Mouse (Mus musculus): ENCODE measurements at regions not wholly inside any gene's neighbourhood (a gene's known extent, or its start where the extent isn't known, plus 50 kb on each side); places are given as distances from the start of the nearest gene placed in this dataset.

- Histone ChIP-seq H3K36me3 (replicated peaks) (no peaks in the 10 kb centered on the region), H3K27me3 (ENCODE audit: insufficient read depth, low read length) (no peaks in the 10 kb centered on the region), H3K4me1 (ENCODE audit: insufficient read depth, low read depth, low read length) (no peaks in the 10 kb centered on the region), H3K9me3 (replicated peaks) (no peaks in the 10 kb centered on the region; the same call in 1 of the 2 replicates), H3K4me3 (ENCODE audit: low read depth, low read length) (no peak overlapping the region)
- DNase-seq (ENCODE audit: low spot score) (no peak), ATAC-seq (ENCODE audit: extremely low read depth, insufficient number of reproducible peaks, low FRiP score, poor library complexity, severe bottlenecking) (no peak)
- no peak for TF ChIP-seq CTCF (IDR thresholded peaks at IDR 0.05; ENCODE audit: low read depth, low read length)
- TF ChIP-seq TAL1 (conservative IDR thresholded peaks at IDR 0.05; ENCODE audit: low read depth, low read length): no peak
- TF ChIP-seq GATA1 (IDR thresholded peaks at IDR 0.05; ENCODE audit: borderline replicate concordance, low read length): no peak
- TF ChIP-seq POLR2AphosphoS5 (IDR thresholded peaks at IDR 0.05; ENCODE audit: insufficient replicate concordance, low read depth, low read length): no peak
- TF ChIP-seq GATA2 (IDR thresholded peaks at IDR 0.05; ENCODE audit: borderline replicate concordance, low read depth, low read length): no peak
These were observed 337.9 kb upstream of the Eif4g2 start for GRCm38 (mm10) chr7:111420698-111421097.

DNA sequence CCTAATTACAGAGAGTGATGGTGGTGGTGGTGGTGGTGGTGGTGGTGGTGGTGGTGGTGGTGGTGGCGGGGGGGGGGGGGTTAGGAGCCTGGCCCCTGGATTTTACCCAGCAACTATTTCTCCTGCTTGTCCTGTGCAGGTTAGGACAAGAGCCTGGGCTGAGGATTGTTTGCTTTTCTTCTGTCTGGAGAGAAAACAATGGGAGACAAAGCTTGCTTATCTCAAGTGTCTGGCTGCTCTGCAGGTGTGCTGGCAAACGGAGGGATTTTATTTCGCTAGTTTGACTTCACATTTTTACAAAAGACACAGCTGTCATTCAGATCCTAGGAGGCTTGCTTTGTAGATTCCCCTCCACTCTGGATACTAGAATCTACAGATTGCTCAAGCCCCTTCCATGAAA, 334.9 kb upstream of the Eif4g2 start:
- no peaks in the 10 kb centered on the region for H3K4me1 ChIP-seq (ENCODE audit: insufficient read depth, low read depth, low read length)
- TF ChIP-seq TAL1 (conservative IDR thresholded peaks at IDR 0.05; ENCODE audit: low read depth, low read length): no peak
- TF ChIP-seq GATA1 (IDR thresholded peaks at IDR 0.05; ENCODE audit: borderline replicate concordance, low read length): no peak
- TF ChIP-seq POLR2AphosphoS5 (IDR thresholded peaks at IDR 0.05; ENCODE audit: insufficient replicate concordance, low read depth, low read length): no peak
- TF ChIP-seq CTCF (IDR thresholded peaks at IDR 0.05; ENCODE audit: low read depth, low read length): no peak
- TF ChIP-seq GATA2 (IDR thresholded peaks at IDR 0.05; ENCODE audit: borderline replicate concordance, low read depth, low read length): no peak
- no peak for DNase-seq (ENCODE audit: low spot score)
- H3K4me3 ChIP-seq (ENCODE audit: low read depth, low read length): no peak overlapping the region
- H3K36me3 ChIP-seq (replicated peaks): no peaks in the 10 kb centered on the region
- no peak for ATAC-seq (ENCODE audit: extremely low read depth, insufficient number of reproducible peaks, low FRiP score, poor library complexity, severe bottlenecking)
- H3K9me3 ChIP-seq (replicated peaks): no peaks in the 10 kb centered on the region; the same call in 1 of the 2 replicates
- no peaks in the 10 kb centered on the region for H3K27me3 ChIP-seq (ENCODE audit: insufficient read depth, low read length)

DNA sequence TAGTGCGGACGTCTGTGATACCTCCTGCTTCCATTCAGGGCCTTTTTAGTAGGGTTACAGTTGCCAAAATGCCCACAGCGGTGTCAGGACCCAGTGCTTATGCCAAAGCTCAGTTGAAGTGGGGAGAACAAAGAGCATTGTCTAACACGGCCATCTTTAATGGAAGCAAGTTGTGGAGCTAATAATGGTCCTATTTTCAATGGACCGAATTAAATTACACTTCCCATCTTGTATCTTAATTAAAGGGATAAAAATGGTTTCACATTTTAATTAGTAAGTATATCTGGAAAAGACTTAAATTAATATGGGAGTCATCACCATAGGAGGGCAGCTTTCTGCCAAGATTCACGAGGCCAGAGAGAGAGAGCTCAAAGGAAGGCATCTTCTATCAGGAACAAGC, 333.2 kb upstream of the Eif4g2 start:
- H3K36me3 ChIP-seq (replicated peaks): no peaks in the 10 kb centered on the region
- H3K4me1 ChIP-seq (ENCODE audit: insufficient read depth, low read depth, low read length): no peaks in the 10 kb centered on the region
- no peak for ATAC-seq (ENCODE audit: extremely low read depth, insufficient number of reproducible peaks, low FRiP score, poor library complexity, severe bottlenecking)
- H3K9me3 ChIP-seq (replicated peaks): no peaks in the 10 kb centered on the region; the same call in 1 of the 2 replicates
- no peak overlapping the region for H3K4me3 ChIP-seq (ENCODE audit: low read depth, low read length)
- no peak for DNase-seq (ENCODE audit: low spot score)
- TF ChIP-seq POLR2AphosphoS5 (IDR thresholded peaks at IDR 0.05; ENCODE audit: insufficient replicate concordance, low read depth, low read length) (no peak), TAL1 (conservative IDR thresholded peaks at IDR 0.05; ENCODE audit: low read depth, low read length) (no peak), GATA2 (IDR thresholded peaks at IDR 0.05; ENCODE audit: borderline replicate concordance, low read depth, low read length) (no peak), CTCF (IDR thresholded peaks at IDR 0.05; ENCODE audit: low read depth, low read length) (no peak), GATA1 (IDR thresholded peaks at IDR 0.05; ENCODE audit: borderline replicate concordance, low read length) (no peak)
- H3K27me3 ChIP-seq (ENCODE audit: insufficient read depth, low read length): no peaks in the 10 kb centered on the region

- H3K4me1 ChIP-seq (ENCODE audit: insufficient read depth, low read depth, low read length): no peaks in the 10 kb centered on the region
- no peak overlapping the region for H3K4me3 ChIP-seq (ENCODE audit: low read depth, low read length)
- H3K27me3 ChIP-seq (ENCODE audit: insufficient read depth, low read length): no peaks in the 10 kb centered on the region
- DNase-seq (ENCODE audit: low spot score) (no peak), ATAC-seq (ENCODE audit: extremely low read depth, insufficient number of reproducible peaks, low FRiP score, poor library complexity, severe bottlenecking) (no peak)
- H3K36me3 ChIP-seq (replicated peaks): no peaks in the 10 kb centered on the region
- H3K9me3 ChIP-seq (replicated peaks): 0 out of 2 replicates have a peak, but pooled peaks cover 3% of the 10 kb centered on the region
- TF ChIP-seq POLR2AphosphoS5 (IDR thresholded peaks at IDR 0.05; ENCODE audit: insufficient replicate concordance, low read depth, low read length) (no peak), TAL1 (conservative IDR thresholded peaks at IDR 0.05; ENCODE audit: low read depth, low read length) (no peak), GATA1 (IDR thresholded peaks at IDR 0.05; ENCODE audit: borderline replicate concordance, low read length) (no peak), CTCF (IDR thresholded peaks at IDR 0.05; ENCODE audit: low read depth, low read length) (no peak), GATA2 (IDR thresholded peaks at IDR 0.05; ENCODE audit: borderline replicate concordance, low read depth, low read length) (no peak)
These were observed 330.9 kb upstream of the Eif4g2 start for GRCm38 (mm10) chr7:111413745-111414144.

GRCm38 (mm10) chr7:111412957-111413356, 330.1 kb upstream of the Eif4g2 start:
- no peak overlapping the region for H3K4me3 ChIP-seq (ENCODE audit: low read depth, low read length)
- ATAC-seq (ENCODE audit: extremely low read depth, insufficient number of reproducible peaks, low FRiP score, poor library complexity, severe bottlenecking) (no peak), DNase-seq (ENCODE audit: low spot score) (no peak)
- H3K9me3 ChIP-seq (replicated peaks): 0 out of 2 replicates have a peak, but pooled peaks cover 3% of the 10 kb centered on the region
- H3K36me3 ChIP-seq (replicated peaks): no peaks in the 10 kb centered on the region
- H3K4me1 ChIP-seq (ENCODE audit: insufficient read depth, low read depth, low read length): no peaks in the 10 kb centered on the region
- no peaks in the 10 kb centered on the region for H3K27me3 ChIP-seq (ENCODE audit: insufficient read depth, low read length)
- TF ChIP-seq GATA2 (IDR thresholded peaks at IDR 0.05; ENCODE audit: borderline replicate concordance, low read depth, low read length): no peak
- no peak for TF ChIP-seq TAL1 (conservative IDR thresholded peaks at IDR 0.05; ENCODE audit: low read depth, low read length)
- no peak for TF ChIP-seq CTCF (IDR thresholded peaks at IDR 0.05; ENCODE audit: low read depth, low read length)
- TF ChIP-seq POLR2AphosphoS5 (IDR thresholded peaks at IDR 0.05; ENCODE audit: insufficient replicate concordance, low read depth, low read length): no peak
- no peak for TF ChIP-seq GATA1 (IDR thresholded peaks at IDR 0.05; ENCODE audit: borderline replicate concordance, low read length)

GRCm38 (mm10) chr7:111411386-111411960, 328.6 kb upstream of the Eif4g2 start:
- no peak for ATAC-seq (ENCODE audit: extremely low read depth, insufficient number of reproducible peaks, low FRiP score, poor library complexity, severe bottlenecking)
- Histone ChIP-seq H3K36me3 (replicated peaks) (no peaks in the 10 kb centered on the region), H3K4me3 (ENCODE audit: low read depth, low read length) (no peak overlapping the region), H3K4me1 (ENCODE audit: insufficient read depth, low read depth, low read length) (no peaks in the 10 kb centered on the region), H3K27me3 (ENCODE audit: insufficient read depth, low read length) (no peaks in the 10 kb centered on the region), H3K9me3 (replicated peaks) (0 out of 2 replicates have a peak, but pooled peaks cover 3% of the 10 kb centered on the region)
- no peak for DNase-seq (ENCODE audit: low spot score)
- no peak for TF ChIP-seq POLR2AphosphoS5 (IDR thresholded peaks at IDR 0.05; ENCODE audit: insufficient replicate concordance, low read depth, low read length)
- TF ChIP-seq GATA2 (IDR thresholded peaks at IDR 0.05; ENCODE audit: borderline replicate concordance, low read depth, low read length): no peak
- TF ChIP-seq GATA1 (IDR thresholded peaks at IDR 0.05; ENCODE audit: borderline replicate concordance, low read length): no peak
- TF ChIP-seq CTCF (IDR thresholded peaks at IDR 0.05; ENCODE audit: low read depth, low read length): no peak
- TF ChIP-seq TAL1 (conservative IDR thresholded peaks at IDR 0.05; ENCODE audit: low read depth, low read length): no peak

Measured in G1E (cell line).